Mouse (Mus musculus): ENCODE data around the gene Slc7a14.

Slc7a14 gene

DNA sequence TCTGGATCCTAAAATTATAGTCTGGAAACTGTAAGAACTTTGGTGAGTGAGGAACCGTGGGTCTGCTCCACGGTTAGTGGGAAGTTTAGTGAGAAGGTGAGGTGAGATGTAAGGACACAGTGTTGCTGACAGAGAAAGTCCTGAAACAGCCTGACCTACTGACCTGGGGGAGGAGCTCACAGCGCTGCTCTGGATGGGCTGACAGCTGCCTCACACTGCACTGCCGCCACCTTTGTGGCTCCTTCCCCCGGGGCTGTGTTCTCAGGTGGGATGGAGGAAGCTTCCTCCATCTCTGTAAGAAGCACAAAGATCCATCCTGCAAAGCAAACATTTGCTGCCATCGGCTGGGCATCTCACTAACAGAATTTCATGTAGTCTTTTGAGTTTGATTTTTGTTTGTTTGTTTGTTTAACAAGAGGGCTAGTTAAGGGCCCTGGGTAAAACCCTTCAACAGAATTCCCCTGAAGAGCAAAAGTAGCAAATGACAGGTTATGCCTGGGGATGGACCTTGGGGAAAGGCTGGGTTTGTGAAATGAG is 101.7 kb downstream of the Slc7a14 start:
- DNase-seq (ENCODE audit: low read depth, low spot score), result no peak

GRCm38 (mm10) chr3:31208046-31208445 is 102.1 kb downstream of the Slc7a14 start:
- no peak for DNase-seq (ENCODE audit: low read depth, low spot score)

- no peak for DNase-seq (ENCODE audit: low read depth, low spot score)
Observed at GRCm38 (mm10) chr3:31205167-31205566, 105.0 kb downstream of the Slc7a14 start.

- no peak for DNase-seq (ENCODE audit: low read depth, low spot score)
Observed at GRCm38 (mm10) chr3:31203947-31204346, 106.2 kb downstream of the Slc7a14 start.

DNA sequence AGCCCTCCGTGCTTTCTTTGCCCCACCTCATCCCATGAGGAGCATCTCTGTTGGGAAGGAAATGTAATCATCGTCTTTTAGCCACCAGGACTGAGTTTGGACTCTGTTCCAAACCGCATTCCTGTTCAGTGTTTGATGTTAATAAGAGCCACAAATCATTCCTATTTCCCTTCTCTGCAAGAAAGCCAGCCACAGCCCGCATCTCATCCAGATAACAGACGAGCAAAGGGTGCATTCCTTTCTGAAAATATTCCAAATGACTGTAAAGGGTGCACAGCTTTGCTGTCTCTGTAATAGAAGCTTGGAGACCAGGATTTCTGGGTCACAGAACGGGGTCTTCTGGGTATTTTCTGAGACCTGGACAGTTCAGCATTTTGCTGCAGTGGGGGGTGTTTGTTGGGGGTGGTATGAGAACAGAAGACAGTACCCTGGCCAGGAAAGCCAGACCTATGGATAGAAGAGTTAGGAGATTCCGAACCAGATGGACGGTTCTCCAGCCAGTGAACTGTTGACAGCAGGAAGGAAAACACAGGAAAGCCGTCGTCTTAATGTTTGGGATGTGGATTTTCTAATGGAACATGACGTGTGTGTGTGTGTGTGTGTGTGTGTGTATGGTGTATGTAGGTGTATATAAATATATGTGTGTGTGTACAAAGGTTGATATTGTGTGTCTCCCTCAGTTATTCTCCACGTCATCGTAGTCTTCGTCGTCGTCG is 110.9 kb downstream of the Slc7a14 start:
- DNase-seq (ENCODE audit: low read depth, low spot score), result no peak

GRCm38 (mm10) chr3:31191402-31191801 is 118.8 kb downstream of the Slc7a14 start:
- DNase-seq (ENCODE audit: low read depth, low spot score), result no peak

DNA sequence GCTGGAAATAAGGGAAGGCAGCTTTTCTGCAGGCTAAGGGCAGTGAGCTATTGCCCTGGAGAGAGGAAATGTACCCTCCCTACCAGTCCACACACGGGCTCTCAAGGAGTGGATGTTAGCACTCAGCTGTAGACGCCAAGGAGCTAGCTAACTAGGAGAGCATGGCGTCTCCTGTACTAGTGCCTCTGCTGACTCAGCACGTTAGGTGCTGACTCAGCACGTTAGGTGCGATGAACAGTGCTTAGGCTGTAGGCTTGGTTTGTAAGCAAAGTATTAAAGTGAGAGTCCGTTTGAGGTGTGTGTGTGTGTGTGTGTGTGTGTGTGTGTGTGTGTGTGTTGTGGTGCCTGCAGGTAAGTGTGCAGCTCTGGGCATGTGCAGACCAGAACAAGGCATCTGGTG is 119.8 kb downstream of the Slc7a14 start:
- DNase-seq (ENCODE audit: low read depth, low spot score), result no peak

DNA sequence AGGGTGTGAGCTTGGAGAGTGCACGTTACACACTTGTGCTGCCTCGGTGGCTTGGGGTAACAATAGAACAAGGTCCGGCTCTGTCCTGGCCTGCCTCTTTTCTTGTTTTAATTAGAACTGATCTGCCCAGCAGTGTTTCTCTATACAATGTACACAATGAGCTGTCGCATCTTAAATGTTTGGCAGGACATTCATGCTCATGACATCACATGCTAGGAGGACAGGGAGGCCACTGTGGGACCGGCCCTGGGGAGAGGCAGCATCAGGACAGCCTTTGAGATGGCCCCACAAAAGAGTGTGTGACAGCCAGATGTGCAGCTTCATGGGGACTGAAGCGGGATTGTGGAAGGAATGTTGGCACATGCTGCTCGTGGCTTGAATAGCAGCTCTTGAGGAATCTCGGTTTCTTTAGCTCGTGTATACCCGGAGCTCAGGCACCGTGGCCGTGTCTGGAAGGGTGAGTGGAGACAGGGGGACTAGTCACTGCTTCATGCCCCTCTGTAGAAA is 143.8 kb downstream of the Slc7a14 start:
- DNase-seq (ENCODE audit: low read depth, low spot score), result no peak

DNA sequence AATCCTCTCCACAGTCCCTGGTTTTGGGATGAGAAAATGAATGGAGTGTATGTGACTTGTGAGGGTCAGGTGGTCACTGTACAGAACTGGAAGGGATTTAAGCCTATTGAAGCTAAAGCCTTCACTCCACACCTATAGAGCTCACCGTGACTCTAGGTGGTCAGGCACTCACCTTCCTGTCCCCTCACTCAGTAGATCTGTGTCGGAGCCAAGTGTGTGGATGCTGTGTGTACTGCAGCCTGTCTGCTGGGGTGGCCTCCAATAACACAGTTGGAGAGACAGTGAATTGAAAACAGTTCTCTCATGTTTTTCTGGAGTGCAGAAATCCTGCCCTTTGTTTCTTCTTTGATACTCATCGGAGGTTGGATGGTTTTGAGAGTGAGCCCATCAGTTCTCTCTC is 144.4 kb downstream of the Slc7a14 start:
- no peak for DNase-seq (ENCODE audit: low read depth, low spot score)

- no peak for DNase-seq (ENCODE audit: low read depth, low spot score)
Observed at GRCm38 (mm10) chr3:31162860-31163259, 147.3 kb downstream of the Slc7a14 start.

DNA sequence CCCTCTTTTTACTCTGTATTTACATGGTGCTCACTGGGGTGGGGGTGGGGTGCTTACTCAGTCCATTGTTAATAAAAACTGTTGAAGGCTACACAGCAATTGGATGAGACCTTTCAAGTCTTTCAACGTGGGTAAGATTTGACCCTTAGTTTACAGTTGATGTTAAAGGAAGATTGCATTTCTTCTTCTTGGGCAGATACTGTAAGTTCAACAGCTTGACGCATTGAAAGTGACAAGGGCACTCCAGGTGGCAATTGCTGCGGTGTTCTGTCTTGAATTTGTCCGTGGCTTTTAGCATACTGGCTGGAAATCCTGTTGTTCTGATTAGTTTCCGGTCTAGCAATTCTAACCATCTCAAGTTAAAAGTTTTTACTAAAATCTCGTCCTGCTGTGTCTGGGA is 148.8 kb downstream of the Slc7a14 start:
- no peak for DNase-seq (ENCODE audit: low read depth, low spot score)

DNA sequence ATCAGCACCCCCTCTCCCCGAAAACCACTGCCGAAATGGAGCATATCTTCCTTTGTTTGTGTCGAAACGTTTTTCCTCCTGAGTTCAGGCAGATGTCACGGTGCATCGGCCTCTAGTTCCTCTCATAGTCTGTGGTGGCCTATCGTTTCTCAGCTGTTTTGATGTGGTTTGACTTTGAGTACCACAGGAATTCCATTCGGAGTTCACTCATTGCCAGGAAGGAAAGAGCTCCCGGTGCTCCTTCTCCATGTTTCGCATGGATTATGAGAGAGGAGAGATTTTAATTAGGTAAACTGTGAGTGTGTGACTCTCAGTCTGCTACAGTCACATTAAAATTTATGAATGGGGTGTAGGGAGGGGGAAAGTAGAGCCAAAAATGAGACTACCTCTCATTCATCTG is 150.1 kb downstream of the Slc7a14 start:
- DNase-seq (ENCODE audit: low read depth, low spot score), result no peak

GRCm38 (mm10) chr3:31157776-31158175 is 152.4 kb downstream of the Slc7a14 start:
- DNase-seq (ENCODE audit: low read depth, low spot score), result no peak

GRCm38 (mm10) chr3:31156126-31156525 is 154.1 kb downstream of the Slc7a14 start:
- DNase-seq (ENCODE audit: low read depth, low spot score), result no peak
